Mouse (Mus musculus) small intestine, adult 2 months (tissue): ENCODE measurements at regions not wholly inside any gene's neighbourhood (a gene's known extent, or its start where the extent isn't known, plus 50 kb on each side); places are given as distances from the start of the nearest gene placed in this dataset.

ENCODE experiments used
- CTCF ChIP-seq: fragments of 200-500 bp; IDR thresholded peaks from 2 replicates; pipeline ENCODE4 v1.5.1; 2012; ENCODE audit warnings: low read depth, mild to moderate bottlenecking, control low read depth, inconsistent platforms, low read length, moderate library complexity, mixed read lengths; ENCODE audit not compliant: insufficient replicate concordance, insufficient read length; ENCODE audit errors: extremely low read depth
- POLR2A ChIP-seq: fragments of 200-500 bp; IDR thresholded peaks from 2 replicates; pipeline ENCODE4 v1.6.1; 2012; ENCODE audit warnings: low read depth, mild to moderate bottlenecking, control low read depth, inconsistent platforms, low read length, moderate library complexity

- TF ChIP-seq CTCF: no peak
- no peak for TF ChIP-seq POLR2A
These were observed 277.2 kb downstream of the Satb1 start for GRCm38 (mm10) chr17:51555854-51556253.
